Mouse (Mus musculus) cerebellum, adult 11-12 months (tissue): Measurements from ENCODE around the gene Gfod1.

Source experiments
- DNase-seq: peaks from one replicate; pipeline ENCODE4 v3.0.0; 2022

The Gfod1 gene

GRCm38 (mm10) chr13:43261287-43261686 lies 42.7 kb downstream of the Gfod1 start:
- DNase-seq = no peak

GRCm38 (mm10) chr13:43260731-43261130 lies 43.2 kb downstream of the Gfod1 start:
- no peak for DNase-seq

- no peak for DNase-seq
These were observed 47.5 kb downstream of the Gfod1 start for GRCm38 (mm10) chr13:43256447-43256846.

- DNase-seq = no peak
These were observed 50.4 kb downstream of the Gfod1 start for GRCm38 (mm10) chr13:43253526-43253925.

GRCm38 (mm10) chr13:43252105-43252790 lies 51.7 kb downstream of the Gfod1 start:
- DNase-seq = no peak

DNA sequence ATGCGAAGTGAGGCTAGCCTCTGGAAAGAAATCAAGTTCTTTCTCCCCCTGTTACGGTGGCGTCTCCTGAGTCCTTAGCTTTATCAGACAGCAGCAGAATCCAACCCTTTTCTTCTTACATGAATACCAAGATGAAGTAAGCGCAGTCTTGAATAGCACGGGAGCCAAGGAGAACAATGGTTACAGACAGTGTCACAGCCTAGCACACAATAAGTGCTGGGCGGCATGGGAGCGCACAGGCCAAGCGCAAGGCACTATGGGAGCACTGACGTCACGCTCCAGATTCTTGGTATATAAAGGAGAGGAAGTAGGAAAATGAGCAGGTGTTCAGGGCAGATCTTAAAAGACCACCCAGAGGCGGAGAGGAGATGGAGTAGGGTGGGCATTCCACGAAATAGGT lies 52.6 kb downstream of the Gfod1 start:
- DNase-seq = no peak

GRCm38 (mm10) chr13:43250653-43251052 lies 53.3 kb downstream of the Gfod1 start:
- DNase-seq = no peak

- no peak for DNase-seq
These were observed 53.9 kb downstream of the Gfod1 start for GRCm38 (mm10) chr13:43250106-43250505.

- peak; percentile 71 for DNase-seq
These were observed 55.6 kb downstream of the Gfod1 start for GRCm38 (mm10) chr13:43248381-43248780.

- DNase-seq = no peak
These were observed 57.1 kb downstream of the Gfod1 start for GRCm38 (mm10) chr13:43246876-43247275.

GRCm38 (mm10) chr13:43243793-43244192 lies 60.2 kb downstream of the Gfod1 start:
- DNase-seq = no peak

- DNase-seq = no peak
These were observed 60.7 kb downstream of the Gfod1 start for GRCm38 (mm10) chr13:43243240-43243639.

DNA sequence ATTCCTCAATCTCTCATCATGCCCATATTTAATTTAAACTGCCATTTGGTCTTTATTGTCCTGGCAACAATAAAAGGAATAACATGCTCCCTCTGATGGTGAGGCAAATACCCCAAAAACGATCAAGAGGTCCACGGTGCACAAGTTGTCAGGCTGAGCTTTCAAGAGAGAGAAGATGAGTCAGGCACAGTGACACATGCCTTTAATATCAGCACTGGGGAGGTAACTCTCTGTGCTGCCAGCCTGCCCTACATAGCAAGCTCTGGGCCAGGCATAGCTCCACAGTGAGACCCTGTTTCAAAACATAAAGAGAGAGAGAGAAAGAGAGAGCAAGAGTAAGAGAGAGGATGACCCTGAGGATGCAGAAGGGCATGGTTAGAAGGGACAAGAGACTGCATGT lies 62.2 kb downstream of the Gfod1 start:
- DNase-seq = no peak

DNA sequence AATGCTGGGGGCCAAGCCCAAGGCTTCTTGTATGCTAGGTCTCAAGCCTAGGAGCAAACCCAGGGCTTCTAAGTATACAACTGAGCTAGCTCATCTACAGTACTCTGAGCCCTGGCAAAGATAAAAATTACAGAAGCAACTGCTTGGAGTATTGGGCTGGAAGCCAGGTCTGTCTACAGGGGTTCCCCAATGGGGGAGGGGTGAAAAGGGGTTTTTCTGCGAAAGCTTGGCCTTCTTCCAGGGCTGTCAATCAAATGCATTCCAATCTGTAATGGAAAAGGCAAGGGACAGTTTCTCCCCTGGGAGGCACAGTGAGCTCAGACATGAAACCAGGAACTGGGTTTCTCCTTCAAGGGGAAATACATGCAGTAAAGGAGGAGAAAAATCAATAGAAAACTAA lies 62.9 kb downstream of the Gfod1 start:
- no peak for DNase-seq

DNA sequence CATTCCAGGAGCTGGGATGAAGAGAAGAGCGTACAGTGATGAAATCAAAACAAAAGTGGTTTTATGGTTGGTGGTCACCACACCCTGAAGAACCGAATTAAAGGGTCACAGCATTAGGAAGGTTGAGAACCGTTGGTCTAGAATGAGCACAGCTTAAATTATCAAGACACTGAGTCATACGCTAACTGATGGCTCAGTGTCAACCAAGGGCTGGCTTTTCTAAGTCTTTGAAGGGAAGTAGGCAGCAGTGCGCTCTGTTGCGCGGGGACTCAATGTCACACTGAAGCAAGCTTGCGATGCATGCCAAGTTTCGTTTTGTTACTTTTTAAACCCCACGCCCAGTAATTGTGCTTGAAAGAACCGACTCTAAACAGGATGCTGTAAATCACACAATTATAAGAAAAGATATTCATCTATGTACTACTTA lies 64.2 kb downstream of the Gfod1 start:
- DNase-seq = no peak

GRCm38 (mm10) chr13:43236630-43237029 lies 67.3 kb downstream of the Gfod1 start:
- DNase-seq = no peak

- DNase-seq = no peak
These were observed 68.0 kb downstream of the Gfod1 start for GRCm38 (mm10) chr13:43235982-43236381.

GRCm38 (mm10) chr13:43235586-43235910 lies 68.4 kb downstream of the Gfod1 start:
- no peak for DNase-seq

DNA sequence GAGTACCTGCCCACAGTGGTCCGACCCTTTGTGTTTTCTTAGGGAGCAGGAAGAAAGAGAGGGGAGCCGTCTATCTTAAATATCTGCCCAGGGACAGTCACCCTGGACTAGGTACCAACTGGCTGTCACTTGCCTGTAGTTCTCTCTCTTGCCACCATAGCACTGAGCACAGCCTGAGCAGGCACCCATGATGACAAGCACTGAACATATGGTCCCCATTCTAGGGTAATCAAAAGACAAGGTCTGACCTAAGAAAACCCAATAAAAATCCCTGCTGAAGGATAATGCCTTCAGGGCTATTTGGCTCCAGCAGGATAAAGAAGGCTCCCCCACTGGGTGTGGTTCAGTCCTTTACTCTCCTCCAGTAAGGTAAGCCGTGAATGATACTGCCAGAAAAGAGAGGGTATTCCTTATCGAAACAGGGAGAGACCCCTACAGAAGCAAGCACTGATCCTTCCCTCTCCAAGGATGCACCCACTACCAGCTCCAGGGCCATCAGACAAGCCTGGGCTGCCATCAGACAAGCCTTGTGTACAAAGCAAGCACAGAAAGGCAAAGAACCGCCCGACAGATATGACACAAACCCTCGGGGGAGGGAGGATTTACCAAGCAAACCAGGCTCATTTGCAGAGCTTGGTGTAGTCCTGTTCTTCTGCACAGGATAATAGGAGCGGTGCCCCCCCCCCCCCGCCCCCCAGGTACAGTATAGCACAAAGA lies 68.9 kb downstream of the Gfod1 start:
- DNase-seq = no peak

- no peak for DNase-seq
These were observed 70.6 kb downstream of the Gfod1 start for GRCm38 (mm10) chr13:43233331-43233730.

DNA sequence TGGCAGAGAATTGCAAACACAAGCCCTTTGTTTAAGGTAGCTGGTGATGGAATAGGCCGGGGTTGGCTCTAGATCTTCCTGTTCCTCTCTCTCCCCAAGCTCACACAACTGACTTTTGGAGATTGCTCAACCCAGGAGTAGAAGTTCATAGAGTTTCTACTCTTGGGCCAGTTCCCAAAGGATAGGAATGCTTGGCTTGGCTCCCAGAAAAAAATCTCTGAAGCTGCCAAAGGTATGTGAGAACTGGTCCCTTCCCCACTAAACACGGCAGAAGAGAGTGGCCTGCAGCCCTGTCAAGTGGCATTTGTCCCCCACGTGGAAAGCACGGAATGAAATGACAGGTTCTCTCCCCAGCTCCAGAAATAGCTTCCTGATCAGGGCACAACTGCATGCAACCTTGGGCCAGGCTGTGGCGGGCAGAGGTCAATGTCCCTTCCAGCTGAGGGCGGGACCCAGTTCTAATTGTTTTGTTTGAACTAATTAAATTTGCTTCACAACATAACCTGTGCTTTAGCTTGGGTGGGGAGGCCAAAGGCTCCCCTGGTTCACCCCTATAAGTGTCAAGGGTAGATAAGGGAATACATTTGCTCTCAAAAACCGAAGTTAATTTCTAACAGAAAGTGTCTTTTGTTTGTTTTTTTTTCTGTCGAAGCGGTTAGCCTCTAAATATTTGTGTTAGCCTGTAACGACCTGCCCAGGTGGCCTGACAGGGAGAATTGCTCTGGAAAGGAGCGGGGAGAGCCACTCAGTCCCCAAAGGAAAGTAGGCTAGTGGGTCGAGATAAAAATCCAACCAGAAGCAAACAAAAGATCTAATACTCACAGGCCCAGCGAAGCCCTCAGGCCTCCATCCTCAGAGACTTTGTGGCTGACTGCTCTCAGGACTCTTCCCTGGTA lies 71.8 kb downstream of the Gfod1 start:
- peak; percentile 72 for DNase-seq

GRCm38 (mm10) chr13:43230842-43231241 lies 73.1 kb downstream of the Gfod1 start:
- DNase-seq = no peak

DNA sequence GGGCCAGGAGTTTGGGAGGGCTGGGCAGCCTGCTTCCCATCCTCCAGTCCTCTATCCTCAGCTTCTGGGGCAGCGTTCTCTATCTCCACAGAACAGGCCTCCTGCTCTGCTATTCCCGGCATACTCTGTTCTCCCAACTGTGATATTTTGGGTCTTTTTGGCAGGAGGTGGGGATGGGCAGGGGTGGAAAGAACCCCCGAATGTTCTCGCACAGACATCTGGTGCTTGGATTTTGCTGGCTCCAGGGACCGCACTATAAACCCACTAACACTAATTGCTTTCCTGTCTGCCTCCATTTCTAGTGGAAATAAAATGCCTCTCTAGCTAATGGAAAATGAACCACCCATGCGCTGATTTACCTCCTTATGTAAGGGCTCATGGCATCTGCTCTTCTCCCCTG lies 73.7 kb downstream of the Gfod1 start:
- no peak for DNase-seq

DNA sequence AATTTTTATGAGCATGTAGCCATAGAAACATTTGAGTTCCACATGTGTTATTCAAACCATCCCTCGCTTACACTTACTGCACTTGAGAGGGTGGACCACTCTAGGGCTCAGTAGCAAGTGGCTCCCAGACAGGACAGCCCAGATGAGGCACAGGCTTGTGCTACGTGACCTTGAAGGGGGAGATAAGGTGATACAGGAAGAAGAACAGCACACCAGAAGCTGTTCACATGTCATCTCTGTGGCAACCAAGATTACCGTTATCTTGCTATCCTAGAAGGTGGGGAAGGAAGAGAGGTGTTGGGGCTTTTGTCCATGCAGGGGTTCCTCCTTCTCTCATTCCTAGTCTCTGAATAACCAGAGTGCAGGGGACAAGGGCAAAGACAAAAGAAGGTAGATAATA lies 74.2 kb downstream of the Gfod1 start:
- DNase-seq = no peak
